7 mouse cellular contexts compared by ENCODE assay signal in genomic region chr12:111694880-111695804, GRCm38 (mm10). TPM values are rescaled to one million over a fixed set of nuclear protein-coding genes. Genes with fewer than 3 reads are reported as not detected.
DNase-seq lines count a peak whose midpoint lies in the region; ATAC-seq lines count a peak whose summit lies in the region.

No protein-coding gene starts in this region.

- peak overlapping the region; percentile 78; the same call in 1 of the 2 replicates for H3K27ac ChIP-seq in kidney, embryonic 16.5 days (ENCODE audit: low read length)
- H3K27ac ChIP-seq in embryonic facial prominence, embryonic 15.5 days (replicated peaks): peak overlapping the region; percentile 66

- ATAC-seq in kidney, embryonic 16.5 days (ENCODE audit: low FRiP score, low TSS enrichment): 0 out of 2 replicates have a peak, but pooled peaks have one; percentile 13
- ATAC-seq in embryonic facial prominence, embryonic 15.5 days (ENCODE audit: insufficient number of reproducible peaks, low FRiP score, low TSS enrichment, low read depth): no peak

- no peak overlapping the region for H3K4me2 ChIP-seq in kidney, embryonic 16.5 days (replicated peaks; ENCODE audit: low read depth, low read length)
- no peak overlapping the region for H3K4me2 ChIP-seq in embryonic facial prominence, embryonic 15.5 days (replicated peaks)

- WGBS in kidney, embryonic 16.5 days: 56% methylated on average over 13 of the region's 13 CpGs
- 53% methylated on average over 13 of the region's 13 CpGs for WGBS in embryonic facial prominence, embryonic 15.5 days

- no peaks in the 10 kb centered on the region for H3K36me3 ChIP-seq in kidney, embryonic 16.5 days (ENCODE audit: insufficient read depth, low read length)
- no peaks in the 10 kb centered on the region for H3K36me3 ChIP-seq in embryonic facial prominence, embryonic 15.5 days

- H3K9me3 ChIP-seq in kidney, embryonic 16.5 days (ENCODE audit: low read length): no peaks in the 10 kb centered on the region
- H3K9me3 ChIP-seq in embryonic facial prominence, embryonic 15.5 days (replicated peaks): no peaks in the 10 kb centered on the region

- H3K9ac ChIP-seq in kidney, embryonic 16.5 days (replicated peaks; ENCODE audit: low read length): 0 out of 2 replicates have a peak overlapping the region, but pooled peaks have one; percentile 17
- H3K9ac ChIP-seq in embryonic facial prominence, embryonic 15.5 days: no peak overlapping the region

- no peak overlapping the region for H3K4me3 ChIP-seq in kidney, embryonic 16.5 days (ENCODE audit: low read length)
- no peak overlapping the region for H3K4me3 ChIP-seq in embryonic facial prominence, embryonic 15.5 days (replicated peaks)

- DNase-seq in kidney, adult 9 months: no peak
- peak; percentile 30 to 36 for DNase-seq in cerebellum, postnatal 36 days
- peak; percentile 73 for DNase-seq in layer of hippocampus, adult 9-11 months
- peak; percentile 79 for DNase-seq in retina, embryonic 14.5 days (ENCODE audit: low spot score)
- DNase-seq in urinary bladder, postnatal 4 days (ENCODE audit: low spot score in 2 of 2): no peak

- no peaks in the 10 kb centered on the region for H3K27me3 ChIP-seq in kidney, embryonic 16.5 days (ENCODE audit: insufficient read depth, low read length)
- H3K27me3 ChIP-seq in embryonic facial prominence, embryonic 15.5 days: no peaks in the 10 kb centered on the region

- H3K4me1 ChIP-seq in kidney, embryonic 16.5 days (ENCODE audit: insufficient read depth, low read length): peaks cover 37% of the 10 kb centered on the region
- H3K4me1 ChIP-seq in embryonic facial prominence, embryonic 15.5 days: peaks cover 53% of the 10 kb centered on the region

RNA-seq across cellular contexts. Expression of gene Trmt61a, which starts 17.2 kb away (rescaled TPM):
- 11.6 and 12.2 TPM in 2 replicates for polyA plus RNA-seq in kidney, embryonic 16.5 days (2015; fragmentation: Nextera tagmentation; extraction: Ambion mirVana)
- 13.3 and 15.4 TPM in 2 replicates for polyA plus RNA-seq in embryonic facial prominence, embryonic 15.5 days (2015; fragmentation: Nextera tagmentation; extraction: Ambion mirVana)

RNA-seq across cellular contexts. Expression of gene Bag5, which starts 17.9 kb away (rescaled TPM):
- 52.0 and 59.5 TPM in 2 replicates for polyA plus RNA-seq in kidney, embryonic 16.5 days (2015; fragmentation: Nextera tagmentation; extraction: Ambion mirVana)
- 65.5 and 66.6 TPM in 2 replicates for polyA plus RNA-seq in embryonic facial prominence, embryonic 15.5 days (2015; fragmentation: Nextera tagmentation; extraction: Ambion mirVana)

RNA-seq across cellular contexts. Expression of gene Apopt1, which starts 17.9 kb away (rescaled TPM):
- 54.8 TPM in 2 replicates for polyA plus RNA-seq in kidney, embryonic 16.5 days (2015; fragmentation: Nextera tagmentation; extraction: Ambion mirVana)
- 52.6 and 55.7 TPM in 2 replicates for polyA plus RNA-seq in embryonic facial prominence, embryonic 15.5 days (2015; fragmentation: Nextera tagmentation; extraction: Ambion mirVana)

RNA-seq across cellular contexts. Expression of gene Ckb, which starts 23.0 kb away (rescaled TPM):
- polyA plus RNA-seq in kidney, embryonic 16.5 days (2015; fragmentation: Nextera tagmentation; extraction: Ambion mirVana): 134 and 188 TPM in 2 replicates
- polyA plus RNA-seq in embryonic facial prominence, embryonic 15.5 days (2015; fragmentation: Nextera tagmentation; extraction: Ambion mirVana): 247 and 255 TPM in 2 replicates

Comparison
In these comparisons a context has a peak if more than half of its experiments do, and no peak if none do; other contexts are left out.
1. DNase-seq: peak in cerebellum, postnatal 36 days (2 of 2), layer of hippocampus, adult 9-11 months (single experiment) and retina, embryonic 14.5 days (single experiment); none in kidney, adult 9 months (single experiment) and urinary bladder, postnatal 4 days (0 of 2).